Mouse (Mus musculus) MEL (cell line): ENCODE measurements at regions not wholly inside any gene's neighbourhood (a gene's known extent, or its start where the extent isn't known, plus 50 kb on each side); places are given as distances from the start of the nearest gene placed in this dataset.

Experiments used
- BHLHE40 ChIP-seq: IDR thresholded peaks from 2 replicates; pipeline ENCODE4 v1.6.1; 2012; ENCODE audit warnings: low read depth, mild to moderate bottlenecking, inconsistent platforms, low read length, improper control_type of control experiment, borderline replicate concordance
- CHD2 ChIP-seq: IDR thresholded peaks from 2 replicates; pipeline ENCODE4 v1.6.1; 2011; ENCODE audit warnings: low read length, improper control_type of control experiment
- CTCF ChIP-seq, 3 experiments: IDR thresholded peaks in 2 of 3; conservative IDR thresholded peaks in 1 of 3; 2 replicates each; pipeline ENCODE4 v1.5.1; 2011 to 2012; ENCODE audit warnings: low read length in 3 of 3, low read depth in 2 of 3, mild to moderate bottlenecking in 2 of 3, improper control_type of control experiment in 1 of 3, inconsistent platforms in 1 of 3, mixed read lengths in 1 of 3, moderate library complexity in 1 of 3; ENCODE audit not compliant: control insufficient read depth in 1 of 3, insufficient read depth in 1 of 3, poor library complexity in 1 of 3, severe bottlenecking in 1 of 3
- EP300 ChIP-seq, 2 experiments: IDR thresholded peaks; 2 replicates each; pipeline ENCODE4 v1.6.1; 2011; ENCODE audit warnings: improper control_type of control experiment in 2 of 2, low read length in 2 of 2, low read depth in 1 of 2, mild to moderate bottlenecking in 1 of 2
- GATA1 ChIP-seq: IDR thresholded peaks from 2 replicates; pipeline ENCODE4 v1.6.1; 2011; ENCODE audit warnings: low read depth, low read length, improper control_type of control experiment
- HCFC1 ChIP-seq: IDR thresholded peaks from 2 replicates; pipeline ENCODE4 v1.6.1; 2012; ENCODE audit warnings: low read depth, mild to moderate bottlenecking, inconsistent platforms, low read length, improper control_type of control experiment, moderate library complexity
- KAT2A ChIP-seq: conservative IDR thresholded peaks from 2 replicates; pipeline ENCODE4 v1.6.1; 2012; ENCODE audit warnings: low read depth, low read length, improper control_type of control experiment, inconsistent platforms
- MEF2A ChIP-seq: IDR thresholded peaks from 2 replicates; pipeline ENCODE4 v1.6.1; 2014; ENCODE audit warnings: low read depth, mild to moderate bottlenecking, inconsistent platforms, low read length, improper control_type of control experiment; ENCODE audit not compliant: poor library complexity, insufficient replicate concordance, severe bottlenecking; ENCODE audit errors: extremely low read depth
- MXI1 ChIP-seq: IDR thresholded peaks from 2 replicates; pipeline ENCODE4 v1.6.1; 2011; ENCODE audit warnings: mild to moderate bottlenecking, low read depth, low read length, improper control_type of control experiment
- POLR2A ChIP-seq, 2 experiments: IDR thresholded peaks; 2 replicates each; pipeline ENCODE4 v1.6.1; 2011 to 2012; ENCODE audit warnings: low read length in 2 of 2, mild to moderate bottlenecking in 2 of 2, control low read depth in 1 of 2, improper control_type of control experiment in 1 of 2, low read depth in 1 of 2, moderate library complexity in 1 of 2; ENCODE audit not compliant: control insufficient read depth in 1 of 2, insufficient read depth in 1 of 2, poor library complexity in 1 of 2
- POLR2AphosphoS5 ChIP-seq: IDR thresholded peaks from 2 replicates; pipeline ENCODE4 v1.6.1; 2012; ENCODE audit warnings: low read depth, borderline replicate concordance, mild to moderate bottlenecking, inconsistent platforms, low read length, moderate library complexity, mixed read lengths
- USF1 ChIP-seq: IDR thresholded peaks from 2 replicates; pipeline ENCODE4 v1.6.1; 2014; ENCODE audit warnings: low read depth, mild to moderate bottlenecking, inconsistent platforms, low read length, improper control_type of control experiment, moderate library complexity
- ZMIZ1 ChIP-seq: IDR thresholded peaks from 2 replicates; pipeline ENCODE4 v1.6.1; 2012; ENCODE audit warnings: low read depth, mild to moderate bottlenecking, inconsistent platforms, low read length, improper control_type of control experiment, moderate library complexity
- ZNF384 ChIP-seq: IDR thresholded peaks from 2 replicates; pipeline ENCODE4 v1.6.1; 2012; ENCODE audit warnings: low read depth, mild to moderate bottlenecking, inconsistent platforms, low read length, improper control_type of control experiment

- no peak for TF ChIP-seq EP300 (IDR thresholded peaks at IDR 0.05; ENCODE audit: low read depth in 1 of 2, low read length in 2 of 2)
- TF ChIP-seq CTCF (IDR thresholded peaks at IDR 0.05 in 2 of 3, conservative IDR thresholded peaks at IDR 0.05 in 1 of 3; ENCODE audit: control insufficient read depth in 1 of 3, insufficient read depth in 1 of 3, low read depth in 2 of 3, low read length in 3 of 3, poor library complexity in 1 of 3, severe bottlenecking in 1 of 3), result no peak
- no peak for TF ChIP-seq USF1
- no peak for TF ChIP-seq MEF2A
- TF ChIP-seq MXI1, result no peak
- TF ChIP-seq BHLHE40, result no peak
- no peak for TF ChIP-seq KAT2A
- TF ChIP-seq ZNF384, result no peak
- no peak for TF ChIP-seq ZMIZ1
- no peak for TF ChIP-seq POLR2A (IDR thresholded peaks at IDR 0.05; ENCODE audit: control insufficient read depth in 1 of 2, insufficient read depth in 1 of 2, low read depth in 1 of 2, low read length in 2 of 2, poor library complexity in 1 of 2)
- no peak for TF ChIP-seq POLR2AphosphoS5
- no peak for TF ChIP-seq GATA1
- no peak for TF ChIP-seq HCFC1
- TF ChIP-seq CHD2, result no peak
These were observed 85.2 kb downstream of the Nr2f2 start for GRCm38 (mm10) chr7:70281381-70281750.
